Mouse (Mus musculus) testis, postnatal 14 days (tissue): ENCODE results near the gene Dazap1.

Experiments
- DNase-seq: peaks from one replicate; pipeline ENCODE4 v3.0.0; 2021; ENCODE audit warnings: low spot score

The Dazap1 gene

GRCm38 (mm10) chr10:80324120-80325037 is 63.1 kb downstream of the Dazap1 start:
- DNase-seq = no peak

DNA sequence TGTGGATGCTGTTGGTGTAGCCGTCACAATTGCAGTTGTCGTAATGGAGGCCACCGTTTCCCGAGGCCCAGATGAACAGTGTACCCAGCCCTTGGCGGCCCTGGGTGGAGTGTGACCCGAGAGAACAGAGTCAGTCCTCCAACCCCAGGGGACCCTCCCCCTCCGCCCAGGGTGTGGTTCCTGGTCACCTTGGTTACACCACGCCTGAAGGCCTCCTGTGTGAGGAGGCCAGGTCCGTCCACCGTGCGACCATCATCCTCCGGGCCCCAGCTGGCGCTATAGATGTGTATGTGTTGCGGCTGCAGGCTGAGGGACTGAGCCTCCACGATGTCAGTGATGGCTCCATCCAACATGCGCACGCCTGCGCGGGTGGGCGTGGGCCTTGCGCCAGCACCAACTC is 63.8 kb downstream of the Dazap1 start:
- DNase-seq = no peak

DNA sequence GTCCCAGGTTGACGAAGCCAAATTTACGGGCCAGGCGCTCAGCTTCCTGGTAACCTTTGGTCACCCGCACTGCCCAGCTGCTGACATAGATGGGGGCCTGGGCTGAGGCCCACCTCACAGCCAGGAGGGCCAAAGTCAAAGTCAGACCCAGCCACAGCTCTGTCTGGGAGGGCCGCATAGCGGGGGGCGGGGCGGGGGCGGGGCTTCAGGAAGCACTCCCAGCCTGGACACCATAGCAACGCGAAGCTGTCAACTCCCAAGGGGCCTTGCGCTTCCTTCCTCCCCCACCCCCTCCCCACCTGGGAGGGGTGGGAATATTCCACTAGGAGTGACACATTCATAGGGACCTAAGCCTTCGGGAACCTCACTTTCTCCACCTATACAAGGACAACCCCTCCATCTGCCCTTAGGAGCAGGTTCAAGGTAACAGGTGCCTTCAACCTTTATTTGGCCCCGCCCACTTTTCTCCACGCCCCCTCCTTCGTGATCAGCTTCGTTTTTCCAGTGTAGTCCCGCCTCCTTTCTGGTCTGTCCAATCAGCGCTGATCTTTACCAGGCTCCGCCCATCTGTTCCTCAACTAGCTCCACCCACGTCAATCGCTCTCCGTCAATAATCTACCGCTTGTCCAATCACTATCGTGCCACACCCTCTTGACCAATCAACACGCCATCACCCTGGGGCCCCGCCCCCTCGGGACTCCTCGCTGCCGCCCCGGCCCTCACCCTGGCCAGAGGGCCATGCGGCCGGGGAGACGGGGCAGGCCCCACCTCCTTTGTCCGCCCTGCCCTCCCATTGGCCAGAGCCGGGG is 68.2 kb downstream of the Dazap1 start, which contains the start of the genes Pcsk4 and Reep6:
TSS of gene Pcsk4 (minus strand) at position 226 of the 809 bp plus-strand sequence.
TSS of gene Reep6 (plus strand) at position 681 of the 809 bp plus-strand sequence.
- DNase-seq = peak; percentile 100

- DNase-seq = no peak
Measured at GRCm38 (mm10) chr10:80330084-80330483, 68.8 kb downstream of the Dazap1 start.

DNA sequence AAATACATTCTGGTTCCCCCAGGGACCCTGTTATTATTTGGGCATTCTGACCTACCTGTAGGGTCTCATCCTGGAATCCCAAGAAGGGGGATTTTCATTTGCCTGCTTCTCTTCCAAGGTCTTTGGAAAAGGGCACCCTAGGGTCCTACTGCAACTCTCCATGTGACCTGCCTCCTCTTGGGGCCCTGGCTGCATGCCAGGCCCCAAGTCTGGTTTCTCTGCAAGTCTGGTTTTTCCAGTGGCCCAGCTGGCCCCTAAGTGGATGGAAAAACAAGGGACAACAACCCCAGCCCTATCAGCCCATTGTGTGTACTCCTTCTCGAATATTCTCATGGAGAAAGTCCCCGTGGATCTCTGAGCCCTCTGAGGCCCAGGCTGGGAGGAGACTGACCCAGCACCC is 69.6 kb downstream of the Dazap1 start:
- no peak for DNase-seq

DNA sequence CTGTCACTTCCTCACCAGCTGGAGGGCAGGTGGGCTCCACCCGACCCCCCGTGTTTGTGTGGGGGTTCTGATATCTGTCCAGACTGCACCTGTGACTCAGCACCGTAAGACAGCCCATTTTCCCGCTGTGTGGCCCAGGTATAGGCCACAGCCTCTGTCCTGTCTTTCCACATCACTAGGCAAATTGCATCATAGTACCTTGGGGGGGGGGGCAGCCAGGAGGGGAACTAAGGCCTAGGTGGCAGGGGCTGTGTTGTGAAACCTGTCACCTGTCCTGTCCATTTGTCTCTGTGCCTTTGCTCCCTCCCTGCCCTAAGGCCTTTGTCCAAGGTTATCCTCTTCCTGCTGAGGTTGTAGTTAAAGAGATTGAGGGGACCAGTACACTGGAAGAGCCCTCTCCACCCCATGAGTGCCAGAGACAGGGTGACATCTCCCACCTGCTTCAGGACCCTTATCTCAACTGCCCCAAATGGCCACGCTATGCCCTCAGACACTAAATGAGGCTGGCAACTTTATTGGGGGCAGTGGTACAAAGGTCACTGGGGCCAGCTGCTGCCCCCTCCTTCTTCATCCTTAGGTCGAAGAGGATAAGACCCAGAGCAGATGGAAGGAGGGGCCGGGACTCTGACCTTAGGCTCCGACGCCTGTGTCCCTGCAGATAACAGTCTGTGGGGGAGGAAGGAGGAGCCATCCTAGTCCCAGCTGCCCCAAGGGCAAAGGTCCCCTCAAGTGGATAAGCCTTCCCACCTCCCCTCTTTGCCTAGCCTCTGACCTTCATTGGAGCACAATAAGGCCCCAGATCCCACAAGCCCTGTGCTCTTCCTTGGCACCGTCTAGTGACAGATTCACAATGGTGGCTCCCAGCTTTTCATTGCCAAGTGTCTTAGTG is 70.6 kb downstream of the Dazap1 start:
- no peak for DNase-seq

GRCm38 (mm10) chr10:80332525-80332989 is 71.3 kb downstream of the Dazap1 start:
- no peak for DNase-seq

DNA sequence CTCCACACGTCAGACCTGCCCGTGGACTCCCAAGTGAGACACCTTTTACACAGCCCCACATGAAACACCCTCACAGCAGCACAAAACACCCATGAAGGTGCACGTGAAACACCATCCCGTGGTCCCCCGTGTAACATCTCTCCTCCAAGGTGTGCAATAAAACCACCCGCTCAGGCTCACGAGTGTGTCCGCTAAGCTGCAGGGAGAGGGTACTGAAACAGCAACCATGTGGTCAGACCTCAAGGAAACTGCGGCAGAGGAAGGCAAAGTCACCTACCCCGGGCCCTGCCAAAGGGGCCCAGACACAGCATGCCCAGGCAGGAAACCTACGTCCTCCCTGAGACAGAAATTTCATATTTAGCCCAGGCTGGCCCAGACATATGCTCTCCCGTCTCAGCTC is 75.0 kb downstream of the Dazap1 start:
- DNase-seq = no peak
